Mouse (Mus musculus) spleen, adult 2 months (tissue): Measurements from ENCODE around the gene Amt.
"Not testable (repeated sequence)": the region's sequence is repeated elsewhere in the genome, so short reads cannot be mapped to it uniquely, and the experiment has no call there.

Experiments used
- CTCF ChIP-seq: fragments of 200-500 bp; IDR thresholded peaks from 2 replicates; pipeline ENCODE4 v1.5.1; 2011; ENCODE audit warnings: mild to moderate bottlenecking, inconsistent platforms; ENCODE audit not compliant: insufficient read depth, insufficient read length, insufficient replicate concordance; ENCODE audit errors: extremely low read depth
- POLR2A ChIP-seq: fragments of 200-500 bp; IDR thresholded peaks from 2 replicates; pipeline ENCODE4 v1.6.1; 2011; ENCODE audit warnings: low read depth, low read length, inconsistent platforms

DNA sequence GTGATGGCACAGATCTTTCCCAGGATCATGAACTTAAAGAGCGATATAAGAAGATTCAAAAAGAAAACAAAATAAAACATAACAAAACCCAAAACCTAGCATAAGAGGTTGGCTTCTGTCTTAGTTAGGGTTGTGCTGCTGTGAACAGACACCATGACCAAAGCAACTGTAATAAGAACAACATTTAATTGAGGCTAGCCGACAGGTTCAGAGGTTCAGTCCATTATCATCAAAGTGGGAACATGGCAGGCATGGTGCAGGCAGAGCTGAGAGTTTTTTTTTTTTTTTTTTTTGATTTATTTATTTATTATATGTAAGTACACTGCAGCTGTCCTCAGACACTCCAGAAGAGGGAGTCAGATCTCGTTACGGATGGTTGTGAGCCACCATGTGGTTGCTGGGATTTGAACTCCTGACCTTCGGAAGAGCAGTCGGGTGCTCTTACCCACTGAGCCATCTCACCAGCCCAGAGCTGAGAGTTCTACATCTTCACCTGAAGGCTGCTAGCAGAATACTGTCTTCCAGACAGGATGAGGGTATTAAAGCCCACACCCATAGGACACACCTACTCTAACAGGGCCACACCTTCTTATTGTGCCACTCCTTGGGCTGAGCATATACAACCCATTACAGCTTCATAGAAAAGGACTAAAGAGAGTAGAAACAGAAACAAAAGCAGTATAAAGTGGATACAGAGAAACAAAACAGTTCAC, 9.0 kb upstream of the Amt start:
- not testable (repeated sequence) for TF ChIP-seq CTCF, POLR2A
